Mouse (Mus musculus): ENCODE results near the gene Kmt2b. TPM values are rescaled to one million over a fixed set of nuclear protein-coding genes. Genes with fewer than 3 reads are reported as not detected.

The Kmt2b gene
- polyA plus RNA-seq, 1 experiment from 2014 or later, result 10.1 TPM

DNA sequence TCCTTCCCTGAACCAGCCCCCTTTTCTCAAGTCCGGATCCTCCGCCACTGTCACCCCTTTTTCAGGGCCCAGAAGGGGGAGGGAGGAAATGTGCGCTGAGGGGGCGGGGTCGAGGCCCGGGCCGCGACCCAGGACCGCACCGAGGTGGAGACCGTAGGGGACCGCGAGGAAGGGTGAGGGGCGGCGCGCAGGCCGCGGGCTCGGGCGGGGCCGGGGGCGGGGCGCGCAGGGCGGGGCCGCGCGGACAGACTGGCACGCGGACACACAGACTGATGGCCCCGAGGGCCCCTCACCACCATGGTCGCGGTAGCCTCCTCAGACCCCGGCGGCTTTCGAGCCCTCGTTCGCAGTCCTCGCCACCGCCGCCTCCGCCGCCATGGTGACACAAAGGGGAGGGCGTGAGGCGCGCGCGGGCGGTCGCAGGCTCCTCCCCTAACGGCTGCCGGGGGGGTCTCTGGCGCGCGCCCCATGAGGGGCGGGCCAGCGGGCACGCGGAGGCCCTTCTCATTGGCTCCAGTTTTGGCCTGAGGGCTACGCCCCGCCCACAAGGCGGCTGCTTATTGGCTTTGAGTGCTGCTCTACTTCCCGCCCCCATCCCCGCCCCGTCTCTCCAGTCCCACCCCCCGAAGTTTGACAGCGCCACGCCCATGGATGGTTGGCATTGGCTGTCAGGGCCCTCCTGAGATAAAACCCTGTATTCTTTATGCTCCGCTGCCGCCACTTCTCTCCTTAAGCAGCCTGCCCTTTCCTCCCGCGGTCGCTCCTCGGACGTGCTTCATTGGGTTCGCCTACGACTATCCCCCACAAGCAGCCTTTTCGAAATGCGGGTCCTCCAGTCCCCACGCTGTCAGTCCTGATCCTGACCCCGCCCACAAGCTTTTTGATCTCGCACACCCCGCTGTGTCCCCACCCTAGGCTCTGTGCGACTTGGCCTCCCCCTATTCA, 53.6 kb downstream of the Kmt2b start, which contains the start of gene Arhgap33:
Gene Arhgap33 (minus strand): TSS at position 428 of the 945 bp plus-strand sequence.
- peaks cover 43% of the 10 kb centered on the region for H3K4me1 ChIP-seq
- under 1% methylated on average over 66 of the region's 84 CpGs for WGBS
- H3K27ac ChIP-seq, result peak within 1 kb of the TSS; percentile 97
- peak within 1 kb of the TSS; percentile 75 for H3K4me3 ChIP-seq
- DNase-seq (ENCODE audit: extremely low spot score, low spot score), result peak; percentile 97
- peaks cover 49% of the 10 kb centered on the region for H3K36me3 ChIP-seq (replicated peaks)
- H3K27me3 ChIP-seq (ENCODE audit: poor library complexity, severe bottlenecking), result peaks cover 21% of the 10 kb centered on the region
- no peaks in the 10 kb centered on the region for H3K9me3 ChIP-seq

- H3K27me3 ChIP-seq (ENCODE audit: poor library complexity, severe bottlenecking), result peaks cover 21% of the 10 kb centered on the region
- peaks cover 49% of the 10 kb centered on the region for H3K36me3 ChIP-seq (replicated peaks)
- 7% methylated on average over 26 of the region's 26 CpGs for WGBS
- H3K4me3 ChIP-seq, result peak overlapping the region; percentile 75
- H3K4me1 ChIP-seq, result peaks cover 43% of the 10 kb centered on the region
- DNase-seq (ENCODE audit: extremely low spot score, low spot score), result peak; percentile 53
- peak overlapping the region; percentile 97 for H3K27ac ChIP-seq
- no peaks in the 10 kb centered on the region for H3K9me3 ChIP-seq
Observed at GRCm38 (mm10) chr7:30533941-30534632, 54.4 kb downstream of the Kmt2b start.

DNA sequence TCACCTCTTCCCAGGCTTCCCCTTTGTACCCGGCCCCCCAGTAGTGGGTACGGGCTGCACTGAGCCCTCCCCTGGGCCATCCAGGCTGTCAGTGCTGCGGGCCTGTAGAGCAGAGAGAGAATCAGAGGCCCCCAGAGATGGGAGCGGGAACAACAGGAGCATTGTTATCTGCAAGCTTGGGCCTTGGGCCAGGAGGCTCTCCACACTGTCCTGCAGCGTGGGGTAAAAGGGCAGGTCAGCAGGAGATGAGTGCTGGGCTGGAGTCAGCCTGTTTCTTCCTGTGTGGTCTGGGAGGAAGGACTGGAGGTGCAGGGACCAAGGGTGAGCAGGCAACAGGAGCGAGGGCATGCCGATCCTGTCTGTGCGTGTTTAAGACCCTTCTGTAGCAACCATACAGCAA, 55.6 kb downstream of the Kmt2b start:
- Histone ChIP-seq H3K36me3 (replicated peaks) (peaks cover 52% of the 10 kb centered on the region), H3K27me3 (ENCODE audit: poor library complexity, severe bottlenecking) (peaks cover 26% of the 10 kb centered on the region), H3K4me1 (peaks cover 43% of the 10 kb centered on the region), H3K9me3 (no peaks in the 10 kb centered on the region), H3K27ac (peak overlapping the region; percentile 54; the same call in 1 of the 2 replicates), H3K4me3 (peak overlapping the region; percentile 75)
- no peak for DNase-seq (ENCODE audit: extremely low spot score, low spot score)
- WGBS, result 7% methylated on average over 8 of the region's 8 CpGs

- peaks cover 67% of the 10 kb centered on the region for H3K36me3 ChIP-seq (replicated peaks)
- 92% methylated on average over 9 of the region's 9 CpGs for WGBS
- peaks cover 51% of the 10 kb centered on the region for H3K4me1 ChIP-seq
Observed at GRCm38 (mm10) chr7:30531291-30531815, 57.2 kb downstream of the Kmt2b start.

DNA sequence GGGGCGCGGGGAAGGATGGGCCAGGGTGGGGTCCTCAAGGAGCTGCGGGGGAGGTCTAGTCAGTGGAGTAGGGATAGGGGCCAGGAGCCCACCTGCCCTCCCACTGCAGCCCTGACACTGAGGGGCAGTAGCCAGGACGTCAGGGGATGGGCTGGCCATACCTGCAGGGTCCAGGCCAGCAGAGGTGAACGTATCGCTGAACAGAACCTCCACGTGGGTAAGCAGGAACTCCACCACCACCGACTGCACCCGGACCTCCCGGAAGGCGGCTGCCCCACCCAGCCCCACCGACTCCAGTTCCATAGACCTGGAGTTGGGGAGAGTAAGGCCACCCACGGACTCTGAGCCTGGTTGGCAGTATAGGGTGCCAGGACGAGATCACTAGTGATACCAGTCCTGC, 61.5 kb downstream of the Kmt2b start:
- Histone ChIP-seq H3K9me3 (no peaks in the 10 kb centered on the region), H3K4me1 (peaks cover 22% of the 10 kb centered on the region), H3K36me3 (replicated peaks) (peaks cover 97% of the 10 kb centered on the region), H3K27ac (peak overlapping the region; percentile 44; the same call in 1 of the 2 replicates), H3K27me3 (ENCODE audit: poor library complexity, severe bottlenecking) (peaks cover 51% of the 10 kb centered on the region), H3K4me3 (no peak overlapping the region)
- WGBS, result 79% methylated on average over 14 of the region's 14 CpGs
- no peak for DNase-seq (ENCODE audit: extremely low spot score, low spot score)

More at GRCm38 (mm10) chr7:30531291-30531815, 57.2 kb downstream of the Kmt2b start:
- no peak overlapping the region for H3K27ac ChIP-seq
- H3K4me3 ChIP-seq, result no peak overlapping the region
- H3K27me3 ChIP-seq (ENCODE audit: poor library complexity, severe bottlenecking), result peaks cover 41% of the 10 kb centered on the region
- H3K9me3 ChIP-seq, result no peaks in the 10 kb centered on the region
- no peak for DNase-seq (ENCODE audit: extremely low spot score, low spot score)

- peak overlapping the region; percentile 10 for H3K4me3 ChIP-seq
- peaks cover 19% of the 10 kb centered on the region for H3K4me1 ChIP-seq
- H3K27ac ChIP-seq, result peak overlapping the region; percentile 44; the same call in 1 of the 2 replicates
- H3K27me3 ChIP-seq (ENCODE audit: poor library complexity, severe bottlenecking), result peaks cover 50% of the 10 kb centered on the region
- H3K36me3 ChIP-seq (replicated peaks), result peaks cover 91% of the 10 kb centered on the region
- WGBS, result 17% methylated on average over 17 of the region's 17 CpGs
- no peaks in the 10 kb centered on the region for H3K9me3 ChIP-seq
- no peak for DNase-seq (ENCODE audit: extremely low spot score, low spot score)
Observed at GRCm38 (mm10) chr7:30526399-30526798, 62.1 kb downstream of the Kmt2b start.

GRCm38 (mm10) chr7:30525954-30526353, 62.6 kb downstream of the Kmt2b start:
- Histone ChIP-seq H3K36me3 (replicated peaks) (peaks cover 87% of the 10 kb centered on the region), H3K4me3 (peak overlapping the region; percentile 10; the same call in 1 of the 2 replicates), H3K27me3 (ENCODE audit: poor library complexity, severe bottlenecking) (peaks cover 50% of the 10 kb centered on the region), H3K4me1 (peaks cover 21% of the 10 kb centered on the region), H3K9me3 (no peaks in the 10 kb centered on the region), H3K27ac (peak overlapping the region; percentile 44; the same call in 1 of the 2 replicates)
- no peak for DNase-seq (ENCODE audit: extremely low spot score, low spot score)
- WGBS, result 26% methylated on average over 10 of the region's 10 CpGs

DNA sequence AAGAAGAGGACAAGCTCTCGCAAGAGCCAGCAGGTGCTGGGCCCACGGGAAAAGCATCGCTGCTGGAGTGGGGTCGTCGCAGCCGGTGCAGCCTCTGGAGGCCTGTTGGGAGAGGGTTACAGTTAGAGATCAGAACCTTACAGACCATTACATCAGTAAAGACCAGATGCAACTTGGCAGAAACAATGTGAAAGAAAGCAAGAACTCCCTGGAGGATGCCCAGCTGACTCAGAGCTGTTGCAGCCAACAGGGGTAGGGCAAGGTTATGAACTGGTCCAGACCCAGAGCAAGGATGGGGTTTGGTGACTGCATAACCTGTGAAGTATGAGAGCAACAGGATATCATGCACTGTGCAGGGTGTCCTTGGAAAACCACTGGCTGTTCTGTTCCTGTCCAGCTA, 64.0 kb downstream of the Kmt2b start:
- H3K9me3 ChIP-seq, result no peaks in the 10 kb centered on the region
- no peak overlapping the region for H3K27ac ChIP-seq
- DNase-seq (ENCODE audit: extremely low spot score, low spot score), result no peak
- 83% methylated on average over 6 of the region's 6 CpGs for WGBS
- no peak overlapping the region for H3K4me3 ChIP-seq
- H3K4me1 ChIP-seq, result peaks cover 31% of the 10 kb centered on the region
- H3K36me3 ChIP-seq (replicated peaks), result peaks cover 72% of the 10 kb centered on the region
- H3K27me3 ChIP-seq (ENCODE audit: poor library complexity, severe bottlenecking), result peaks cover 50% of the 10 kb centered on the region

DNA sequence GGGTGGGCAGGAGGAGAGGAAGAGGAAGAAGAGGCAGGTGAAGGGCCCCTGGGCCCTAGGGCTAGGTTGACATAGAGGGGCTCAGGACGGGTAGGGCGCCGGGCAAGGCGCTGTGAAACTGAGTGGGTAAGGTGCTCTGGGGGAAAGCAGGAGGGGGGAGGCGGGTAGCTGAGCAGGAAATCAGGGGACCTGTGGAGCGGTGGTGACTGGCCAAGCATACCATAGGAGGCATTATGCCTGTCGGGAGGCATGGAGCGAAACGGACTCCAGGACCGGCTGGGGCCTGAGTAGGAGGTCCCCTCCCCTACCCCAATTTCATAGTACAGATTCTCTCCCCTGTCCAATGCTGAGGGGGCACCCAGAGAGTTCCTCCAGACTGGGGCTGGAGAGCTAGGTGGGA, 65.7 kb downstream of the Kmt2b start:
- no peak for DNase-seq (ENCODE audit: extremely low spot score, low spot score)
- Histone ChIP-seq H3K4me3 (no peak overlapping the region), H3K27ac (no peak overlapping the region), H3K9me3 (no peaks in the 10 kb centered on the region), H3K27me3 (ENCODE audit: poor library complexity, severe bottlenecking) (peaks cover 44% of the 10 kb centered on the region), H3K36me3 (replicated peaks) (peaks cover 56% of the 10 kb centered on the region), H3K4me1 (peaks cover 36% of the 10 kb centered on the region)
- 87% methylated on average over 10 of the region's 10 CpGs for WGBS

- no peak for DNase-seq (ENCODE audit: extremely low spot score, low spot score)
- Histone ChIP-seq H3K27me3 (ENCODE audit: poor library complexity, severe bottlenecking) (peaks cover 25% of the 10 kb centered on the region), H3K36me3 (replicated peaks) (peaks cover 36% of the 10 kb centered on the region), H3K27ac (peak overlapping the region; percentile 31; the same call in 1 of the 2 replicates), H3K9me3 (no peaks in the 10 kb centered on the region), H3K4me3 (no peak overlapping the region), H3K4me1 (peaks cover 23% of the 10 kb centered on the region)
- WGBS, result 75% methylated on average over 5 of the region's 5 CpGs
Observed at GRCm38 (mm10) chr7:30520856-30521255, 67.7 kb downstream of the Kmt2b start.

- no peaks in the 10 kb centered on the region for H3K9me3 ChIP-seq
- H3K4me3 ChIP-seq, result no peak overlapping the region
- 64% methylated on average over 4 of the region's 4 CpGs for WGBS
- H3K4me1 ChIP-seq, result peaks cover 22% of the 10 kb centered on the region
- no peak for DNase-seq (ENCODE audit: extremely low spot score, low spot score)
- peaks cover 28% of the 10 kb centered on the region for H3K27me3 ChIP-seq (ENCODE audit: poor library complexity, severe bottlenecking)
- H3K27ac ChIP-seq, result peak overlapping the region; percentile 31; the same call in 1 of the 2 replicates
- H3K36me3 ChIP-seq (replicated peaks), result peaks cover 31% of the 10 kb centered on the region
Observed at GRCm38 (mm10) chr7:30520396-30520795, 68.1 kb downstream of the Kmt2b start.

Data from forebrain, embryonic 10.5 days (tissue).